35 mouse cellular contexts compared by ENCODE assay signal in the genomic region with DNA sequence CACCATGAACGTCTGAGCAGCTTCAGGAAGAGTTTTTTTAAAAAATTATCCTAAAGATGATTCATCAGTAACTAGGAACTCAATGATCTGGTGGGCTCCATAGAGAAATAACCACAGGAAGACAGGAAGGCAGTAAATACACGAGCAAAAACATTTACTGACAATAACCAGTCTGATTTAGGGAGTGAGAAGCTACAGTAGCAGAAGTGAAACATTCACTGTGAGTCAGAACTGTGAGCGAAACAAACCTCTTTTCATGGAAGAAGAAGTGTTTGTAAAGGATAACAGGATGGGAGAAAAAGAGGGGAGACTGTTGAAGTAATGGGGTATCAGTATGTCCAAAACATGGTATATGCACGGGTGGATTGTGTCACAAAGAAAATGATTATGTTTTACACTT. TPM values are rescaled to one million over a fixed set of nuclear protein-coding genes. Genes with fewer than 3 reads are reported as not detected.
"Had no signal": no experiment of that assay in that cellular context is flagged by ENCODE, and none has a peak within 500 bp of the region (broad histone marks: within the 10 kb centered on the region; RNA-seq: fewer than 3 reads in every experiment).

No protein-coding gene starts in this region.

- H3K27ac ChIP-seq: embryonic facial prominence, embryonic 10.5 days; embryonic facial prominence, embryonic 12.5 days; embryonic facial prominence, embryonic 13.5 days; embryonic facial prominence, embryonic 15.5 days; forebrain, embryonic 10.5 days; forebrain, embryonic 13.5 days; forebrain, embryonic 15.5 days; gastrocnemius, adult 2 months; heart, adult 2 months; heart, embryonic 10.5 days had no signal

- DNase-seq: cerebellum, adult 8-10 months; cerebellum, adult 9-10 months; cerebellum, adult 9-11 months; cerebellum, postnatal 10 days; cerebellum, postnatal 14 days; cerebellum, postnatal 36 days; embryo, embryonic 11 days; forebrain, postnatal 0 days; gastrocnemius, adult 2 months; gastrocnemius, postnatal 10 days; gastrocnemius, postnatal 14 days; gastrocnemius, postnatal 25 days; gastrocnemius, postnatal 36 days; heart, adult 18-20 months; heart, adult 2 months had no signal

- H3K36me3 ChIP-seq: embryonic facial prominence, embryonic 10.5 days; embryonic facial prominence, embryonic 12.5 days; embryonic facial prominence, embryonic 13.5 days; embryonic facial prominence, embryonic 15.5 days; forebrain, embryonic 10.5 days; forebrain, embryonic 15.5 days; heart, embryonic 10.5 days had no signal

- H3K4me1 ChIP-seq: embryonic facial prominence, embryonic 12.5 days; embryonic facial prominence, embryonic 13.5 days; embryonic facial prominence, embryonic 15.5 days; forebrain, embryonic 13.5 days; forebrain, embryonic 15.5 days; heart, embryonic 10.5 days had no signal

- H3K9me3 ChIP-seq: embryonic facial prominence, embryonic 10.5 days; embryonic facial prominence, embryonic 12.5 days; embryonic facial prominence, embryonic 13.5 days; embryonic facial prominence, embryonic 15.5 days; forebrain, embryonic 10.5 days; forebrain, embryonic 13.5 days; forebrain, embryonic 15.5 days; heart, embryonic 10.5 days had no signal

- H3K9ac ChIP-seq: embryonic facial prominence, embryonic 12.5 days; embryonic facial prominence, embryonic 13.5 days; embryonic facial prominence, embryonic 15.5 days; forebrain, embryonic 13.5 days; forebrain, embryonic 15.5 days; forebrain, postnatal 0 days had no signal

- H3K4me3 ChIP-seq: embryonic facial prominence, embryonic 10.5 days; embryonic facial prominence, embryonic 12.5 days; embryonic facial prominence, embryonic 13.5 days; embryonic facial prominence, embryonic 15.5 days; erythroblast, embryonic 14.5 days; forebrain, embryonic 10.5 days; forebrain, embryonic 13.5 days; forebrain, embryonic 15.5 days; gastrocnemius, adult 2 months; heart, adult 2 months; heart, embryonic 10.5 days had no signal

- ATAC-seq: forebrain, embryonic 13.5 days; forebrain, embryonic 14.5 days; forebrain, embryonic 15.5 days; forebrain, embryonic 16.5 days; forebrain, postnatal 0 days had no signal

- H3K4me2 ChIP-seq: embryonic facial prominence, embryonic 12.5 days; embryonic facial prominence, embryonic 13.5 days; embryonic facial prominence, embryonic 15.5 days; forebrain, embryonic 13.5 days; forebrain, embryonic 15.5 days had no signal

- H3K27me3 ChIP-seq: embryonic facial prominence, embryonic 12.5 days; embryonic facial prominence, embryonic 13.5 days; embryonic facial prominence, embryonic 15.5 days; forebrain, embryonic 13.5 days; forebrain, embryonic 15.5 days had no signal

RNA-seq across cellular contexts. Expression of a gene that starts 3.7 kb away (rescaled TPM):
- total RNA-seq: forebrain, postnatal 0 days; gastrocnemius, adult 18-20 months; gastrocnemius, adult 2 months; gastrocnemius, adult 8-10 months; gastrocnemius, postnatal 10 days; gastrocnemius, postnatal 14 days; gastrocnemius, postnatal 25 days; gastrocnemius, postnatal 36 days; gastrocnemius, postnatal 4 days; heart, adult 2 months; heart, adult 8-10 months had no signal
- polyA plus RNA-seq: cortical plate, adult 2 months; embryonic facial prominence, embryonic 10.5 days; embryonic facial prominence, embryonic 11.5 days; embryonic facial prominence, embryonic 12.5 days; embryonic facial prominence, embryonic 13.5 days; embryonic facial prominence, embryonic 15.5 days; forebrain, embryonic 10.5 days; forebrain, embryonic 11.5 days; forebrain, embryonic 13.5 days; forebrain, embryonic 14.5 days; forebrain, embryonic 15.5 days; forebrain, embryonic 16.5 days; forebrain, postnatal 0 days; frontal cortex, adult 2 months; heart, embryonic 10.5 days had no signal

RNA-seq across cellular contexts. Expression of a gene that starts 3.7 kb away (rescaled TPM):
- total RNA-seq: forebrain, postnatal 0 days; gastrocnemius, adult 18-20 months; gastrocnemius, adult 2 months; gastrocnemius, postnatal 10 days; gastrocnemius, postnatal 14 days; gastrocnemius, postnatal 25 days; gastrocnemius, postnatal 36 days; gastrocnemius, postnatal 4 days; heart, adult 18-20 months; heart, adult 2 months; heart, adult 8-10 months had no signal
- polyA plus RNA-seq: cortical plate, adult 2 months; embryonic facial prominence, embryonic 10.5 days; embryonic facial prominence, embryonic 11.5 days; embryonic facial prominence, embryonic 12.5 days; embryonic facial prominence, embryonic 13.5 days; embryonic facial prominence, embryonic 15.5 days; erythroblast, embryonic 14.5 days; forebrain, embryonic 10.5 days; forebrain, embryonic 11.5 days; forebrain, embryonic 13.5 days; forebrain, embryonic 14.5 days; forebrain, embryonic 15.5 days; forebrain, embryonic 16.5 days; forebrain, postnatal 0 days; frontal cortex, adult 2 months; heart, embryonic 10.5 days had no signal

RNA-seq across cellular contexts. Expression of a gene that starts 40.8 kb away (rescaled TPM):
- total RNA-seq: gastrocnemius, adult 18-20 months; gastrocnemius, adult 2 months; gastrocnemius, adult 8-10 months; gastrocnemius, postnatal 25 days; gastrocnemius, postnatal 36 days; heart, adult 18-20 months had no signal
- polyA plus RNA-seq: embryonic facial prominence, embryonic 10.5 days; embryonic facial prominence, embryonic 11.5 days; embryonic facial prominence, embryonic 12.5 days; embryonic facial prominence, embryonic 13.5 days; embryonic facial prominence, embryonic 14.5 days; erythroblast, embryonic 14.5 days; forebrain, embryonic 10.5 days; forebrain, embryonic 11.5 days; forebrain, embryonic 13.5 days; forebrain, embryonic 14.5 days; forebrain, embryonic 15.5 days; frontal cortex, adult 2 months had no signal

RNA-seq across cellular contexts. Expression of a gene that starts 57.6 kb away (rescaled TPM):
- total RNA-seq: forebrain, postnatal 0 days; gastrocnemius, adult 18-20 months; gastrocnemius, adult 2 months; gastrocnemius, adult 8-10 months; gastrocnemius, postnatal 14 days; gastrocnemius, postnatal 25 days had no signal
- polyA plus RNA-seq: cortical plate, adult 2 months; embryonic facial prominence, embryonic 10.5 days; embryonic facial prominence, embryonic 11.5 days; embryonic facial prominence, embryonic 12.5 days; embryonic facial prominence, embryonic 14.5 days; erythroblast, embryonic 14.5 days; forebrain, embryonic 10.5 days; forebrain, embryonic 11.5 days; forebrain, embryonic 13.5 days; forebrain, embryonic 14.5 days; forebrain, embryonic 15.5 days; forebrain, embryonic 16.5 days; heart, embryonic 10.5 days had no signal
